In genomic region chr2:59830151-59830550, GRCm38 (mm10) we compare ENCODE assay signal across 8 mouse cellular contexts. TPM values are rescaled to one million over a fixed set of nuclear protein-coding genes. Genes with fewer than 3 reads are reported as not detected.
A peak's percentile ranks its signal among the peaks of the same experiment; 100 is the strongest.
DNase-seq lines count a peak whose midpoint lies in the region; ATAC-seq lines count a peak whose summit lies in the region.

No protein-coding gene starts in this region.

- peak; percentile 17; the same call in 1 of the 2 replicates for ATAC-seq in cerebellum, adult (ENCODE audit: insufficient number of reproducible peaks, low FRiP score, low TSS enrichment)
- peak; percentile 2; the same call in 1 of the 2 replicates for ATAC-seq in heart, embryonic 13.5 days (ENCODE audit: extremely low read depth, insufficient number of reproducible peaks, low FRiP score, low TSS enrichment)
- peak; percentile 45; the same call in 1 of the 2 replicates for ATAC-seq in limb, embryonic 13.5 days (ENCODE audit: low FRiP score, low read depth)
- peak; percentile 57; the same call in 1 of the 2 replicates for ATAC-seq in neural tube, embryonic 13.5 days (ENCODE audit: low read depth)

- H3K9ac ChIP-seq in heart, embryonic 13.5 days = peak overlapping the region; percentile 74
- H3K9ac ChIP-seq in limb, embryonic 13.5 days = no peak overlapping the region
- no peak overlapping the region for H3K9ac ChIP-seq in neural tube, embryonic 13.5 days

- peak overlapping the region; percentile 98 for H3K27ac ChIP-seq in heart, embryonic 13.5 days (replicated peaks)
- peak overlapping the region; percentile 33; the same call in 1 of the 2 replicates for H3K27ac ChIP-seq in limb, embryonic 13.5 days
- no peak overlapping the region for H3K27ac ChIP-seq in neural tube, embryonic 13.5 days (replicated peaks)

- H3K4me3 ChIP-seq in heart, embryonic 13.5 days = no peak overlapping the region
- H3K4me3 ChIP-seq in limb, embryonic 13.5 days = no peak overlapping the region
- no peak overlapping the region for H3K4me3 ChIP-seq in neural tube, embryonic 13.5 days

- 18% methylated on average over 9 of the region's 9 CpGs for WGBS in heart, embryonic 13.5 days
- WGBS in limb, embryonic 13.5 days = 18% methylated on average over 9 of the region's 9 CpGs
- 25% methylated on average over 9 of the region's 9 CpGs for WGBS in neural tube, embryonic 13.5 days

- H3K9me3 ChIP-seq in heart, embryonic 13.5 days = no peaks in the 10 kb centered on the region
- no peaks in the 10 kb centered on the region for H3K9me3 ChIP-seq in limb, embryonic 13.5 days
- no peaks in the 10 kb centered on the region for H3K9me3 ChIP-seq in neural tube, embryonic 13.5 days

- peaks cover 28% of the 10 kb centered on the region for H3K36me3 ChIP-seq in heart, embryonic 13.5 days
- peaks cover 46% of the 10 kb centered on the region for H3K36me3 ChIP-seq in limb, embryonic 13.5 days
- H3K36me3 ChIP-seq in neural tube, embryonic 13.5 days = peaks cover 2% of the 10 kb centered on the region; the same call in 1 of the 2 replicates

- no peak for DNase-seq in cerebellum, postnatal 4 days (ENCODE audit: low spot score in 2 of 2)
- DNase-seq in embryo, embryonic 10 days (ENCODE audit: low spot score) = peak; percentile 88
- no peak for DNase-seq in cerebellum, adult 18-20 months
- no peak for DNase-seq in layer of hippocampus, postnatal 10 days (ENCODE audit: low spot score in 2 of 2)

- H3K4me1 ChIP-seq in heart, embryonic 13.5 days = peaks cover 92% of the 10 kb centered on the region
- peaks cover 34% of the 10 kb centered on the region for H3K4me1 ChIP-seq in limb, embryonic 13.5 days
- H3K4me1 ChIP-seq in neural tube, embryonic 13.5 days (replicated peaks) = peaks cover 40% of the 10 kb centered on the region

- H3K4me2 ChIP-seq in heart, embryonic 13.5 days = peak overlapping the region; percentile 51
- no peak overlapping the region for H3K4me2 ChIP-seq in limb, embryonic 13.5 days (replicated peaks)
- H3K4me2 ChIP-seq in neural tube, embryonic 13.5 days = no peak overlapping the region

- no peaks in the 10 kb centered on the region for H3K27me3 ChIP-seq in heart, embryonic 13.5 days (replicated peaks)
- no peaks in the 10 kb centered on the region for H3K27me3 ChIP-seq in limb, embryonic 13.5 days
- H3K27me3 ChIP-seq in neural tube, embryonic 13.5 days = no peaks in the 10 kb centered on the region

RNA-seq across cellular contexts. Expression of gene Wdsub1, which starts 52.2 kb away (rescaled TPM):
- 42.7 and 51.8 TPM in 2 replicates for polyA plus RNA-seq in heart, embryonic 13.5 days (2015; fragmentation: Nextera tagmentation; extraction: Ambion mirVana)
- polyA plus RNA-seq in limb, embryonic 13.5 days (2015; fragmentation: Nextera tagmentation; extraction: Ambion mirVana) = 33.5 and 38.1 TPM in 2 replicates
- 13.3 and 15.4 TPM in 2 replicates for polyA plus RNA-seq in neural tube, embryonic 13.5 days (2015; fragmentation: Nextera tagmentation; extraction: Ambion mirVana)
- 10 to 100 TPM; 14.0 to 16.0 TPM for total RNA-seq in layer of hippocampus, postnatal 10 days (2021)

Comparison
In these comparisons a context has a peak if more than half of its experiments do, and no peak if none do; other contexts are left out.
1. ATAC-seq: peak in every context shown above with its lines; median percentile 57 in neural tube, embryonic 13.5 days; 45 in limb, embryonic 13.5 days; 17 in cerebellum, adult; 2 in heart, embryonic 13.5 days.